Mouse (Mus musculus) forebrain, embryonic 10.5 days (tissue): ENCODE data around the gene Sergef. TPM values are rescaled to one million over a fixed set of nuclear protein-coding genes. Genes with fewer than 3 reads are reported as not detected.

ENCODE experiments used
- DNase-seq: peaks from one replicate; pipeline ENCODE4 v3.0.0-alpha.2; 2017; ENCODE audit warnings: low spot score; ENCODE audit errors: extremely low spot score
- H3K27ac ChIP-seq: fragments of 300-500 bp; sonication (generic); 2 replicates; pipeline ENCODE4 v1.5.1; 2016; ENCODE audit warnings: mild to moderate bottlenecking
- H3K27me3 ChIP-seq: fragments of 300-500 bp; sonication (generic); 2 replicates; pipeline ENCODE4 v1.6.1; 2016; ENCODE audit warnings: mild to moderate bottlenecking; ENCODE audit not compliant: poor library complexity, severe bottlenecking
- H3K36me3 ChIP-seq: fragments of 300-500 bp; sonication (generic); replicated peaks from 2 replicates; pipeline ENCODE4 v1.6.1; 2016; ENCODE audit warnings: mild to moderate bottlenecking, moderate library complexity
- H3K4me1 ChIP-seq: fragments of 300-500 bp; sonication (generic); 2 replicates; pipeline ENCODE4 v1.6.1; 2016
- H3K4me3 ChIP-seq: fragments of 300-500 bp; sonication (generic); 2 replicates; pipeline ENCODE4 v1.5.1; 2016; ENCODE audit warnings: mild to moderate bottlenecking, moderate library complexity
- H3K9me3 ChIP-seq: fragments of 300-500 bp; sonication (generic); 2 replicates; pipeline ENCODE4 v1.6.1; 2016; ENCODE audit warnings: mild to moderate bottlenecking, moderate library complexity
- WGBS: fragments of 180-500 bp; shearing (Covaris S2); methylation state at CpG from one replicate; pipeline ENCODE4 v1.1.7; 2016; 5-methylcytosine and 5-hydroxymethylcytosine counted together
- polyA plus RNA-seq: library from polyadenylated mRNA; unstranded; fragments of >200 nt; fragmentation: Nextera tagmentation; extraction: Ambion mirVana; gene quantifications from 2 replicates; pipeline ENCODE4 v1.2.1, GENCODE M21; 2016

The Sergef gene
- polyA plus RNA-seq, 1 experiment from 2014 or later: 16.7 TPM

DNA sequence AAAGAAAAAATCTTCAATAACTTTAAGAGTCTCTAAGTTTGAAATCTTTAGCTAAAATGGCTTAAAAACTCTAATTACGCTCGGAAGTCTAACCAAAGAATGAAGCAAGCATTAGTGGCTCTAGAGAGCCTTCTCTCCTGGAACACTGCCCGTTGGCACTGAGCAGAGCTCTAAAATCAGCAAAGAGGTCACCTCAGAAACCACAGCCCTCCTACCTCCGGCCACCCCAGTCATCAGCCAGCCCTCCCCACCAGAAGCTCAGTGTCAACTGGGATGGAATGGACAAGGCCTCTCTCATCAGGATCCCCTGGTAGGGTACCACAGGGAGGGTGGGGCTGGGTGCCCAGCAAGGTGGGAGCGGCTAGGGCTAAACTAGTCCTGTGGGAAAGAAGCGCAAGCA, 80.0 kb downstream of the Sergef start:
- Histone ChIP-seq H3K4me1 (peaks cover 27% of the 10 kb centered on the region), H3K27ac (no peak overlapping the region), H3K36me3 (peaks cover 2% of the 10 kb centered on the region), H3K9me3 (peaks cover 3% of the 10 kb centered on the region; the same call in 1 of the 2 replicates), H3K27me3 (no peaks in the 10 kb centered on the region), H3K4me3 (no peak overlapping the region)
- no peak for DNase-seq
- 92% methylated on average over 6 of the region's 6 CpGs for WGBS

GRCm38 (mm10) chr7:46559006-46559405, 80.6 kb downstream of the Sergef start:
- Histone ChIP-seq H3K4me1 (peaks cover 33% of the 10 kb centered on the region), H3K36me3 (no peaks in the 10 kb centered on the region; the same call in 1 of the 2 replicates), H3K9me3 (peaks cover 2% of the 10 kb centered on the region; the same call in 1 of the 2 replicates), H3K27me3 (no peaks in the 10 kb centered on the region), H3K27ac (no peak overlapping the region), H3K4me3 (no peak overlapping the region)
- 93% methylated on average over 5 of the region's 5 CpGs for WGBS
- DNase-seq: no peak

DNA sequence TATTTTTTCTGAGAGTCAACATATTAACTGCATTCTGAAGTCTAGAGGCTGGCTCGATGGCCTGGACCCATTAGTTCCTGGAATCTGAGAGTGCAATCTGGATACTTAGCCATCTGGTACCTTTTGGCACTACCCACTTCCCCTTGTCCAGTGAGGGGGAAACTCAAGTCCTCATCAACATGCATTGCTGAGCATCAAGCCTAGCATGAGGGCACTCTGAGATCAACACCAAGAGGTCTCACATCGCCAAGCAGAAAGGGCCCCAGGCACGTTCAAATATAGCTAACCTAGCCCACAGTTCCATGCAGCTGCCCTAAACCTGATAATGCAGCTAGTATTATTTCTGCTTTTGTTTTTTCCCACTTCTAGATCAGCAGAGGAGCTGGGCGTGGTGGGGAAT, 81.6 kb downstream of the Sergef start:
- H3K4me3 ChIP-seq: no peak overlapping the region
- no peaks in the 10 kb centered on the region for H3K27me3 ChIP-seq
- DNase-seq: no peak
- no peak overlapping the region for H3K27ac ChIP-seq
- no peaks in the 10 kb centered on the region for H3K36me3 ChIP-seq
- no peaks in the 10 kb centered on the region for H3K9me3 ChIP-seq
- WGBS: 92% methylated on average over 4 of the region's 4 CpGs
- H3K4me1 ChIP-seq: peaks cover 40% of the 10 kb centered on the region

DNA sequence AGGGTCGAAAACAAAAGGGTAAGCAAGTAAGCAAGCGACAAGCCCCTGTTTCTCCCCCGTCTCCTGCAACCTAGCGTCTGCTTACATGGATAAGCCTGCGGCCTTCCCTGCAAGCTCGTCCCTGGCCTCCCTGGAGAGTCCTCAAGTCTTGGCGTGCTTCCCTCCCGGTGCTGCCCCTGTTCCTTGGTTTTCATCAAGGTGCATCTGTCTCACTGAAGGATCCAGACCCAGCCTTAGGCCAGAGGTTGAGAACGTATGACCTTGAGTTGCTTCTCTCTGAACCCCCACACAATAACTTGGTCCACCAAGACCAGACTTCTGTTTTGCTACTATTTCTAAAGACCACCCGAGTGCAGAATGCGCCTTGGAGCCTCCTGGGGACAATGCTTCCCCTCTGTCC, 82.2 kb downstream of the Sergef start:
- no peaks in the 10 kb centered on the region for H3K36me3 ChIP-seq
- no peaks in the 10 kb centered on the region for H3K27me3 ChIP-seq
- peak overlapping the region; percentile 81 for H3K27ac ChIP-seq
- WGBS: 88% methylated on average over 11 of the region's 11 CpGs
- no peak overlapping the region for H3K4me3 ChIP-seq
- no peaks in the 10 kb centered on the region for H3K9me3 ChIP-seq
- peaks cover 43% of the 10 kb centered on the region for H3K4me1 ChIP-seq
- DNase-seq: no peak

GRCm38 (mm10) chr7:46556358-46557118, 83.1 kb downstream of the Sergef start:
- no peak overlapping the region for H3K4me3 ChIP-seq
- DNase-seq: peak; percentile 72
- H3K9me3 ChIP-seq: no peaks in the 10 kb centered on the region
- 41% methylated on average over 13 of the region's 13 CpGs for WGBS
- H3K36me3 ChIP-seq: no peaks in the 10 kb centered on the region
- peak overlapping the region; percentile 81 for H3K27ac ChIP-seq
- H3K27me3 ChIP-seq: no peaks in the 10 kb centered on the region
- H3K4me1 ChIP-seq: peaks cover 47% of the 10 kb centered on the region

GRCm38 (mm10) chr7:46555731-46556130, 83.9 kb downstream of the Sergef start:
- no peaks in the 10 kb centered on the region for H3K36me3 ChIP-seq
- no peaks in the 10 kb centered on the region for H3K27me3 ChIP-seq
- WGBS: 89% methylated on average over 7 of the region's 7 CpGs
- peak overlapping the region; percentile 62 for H3K27ac ChIP-seq
- H3K4me1 ChIP-seq: peaks cover 47% of the 10 kb centered on the region
- DNase-seq: no peak
- H3K4me3 ChIP-seq: no peak overlapping the region
- H3K9me3 ChIP-seq: no peaks in the 10 kb centered on the region

DNA sequence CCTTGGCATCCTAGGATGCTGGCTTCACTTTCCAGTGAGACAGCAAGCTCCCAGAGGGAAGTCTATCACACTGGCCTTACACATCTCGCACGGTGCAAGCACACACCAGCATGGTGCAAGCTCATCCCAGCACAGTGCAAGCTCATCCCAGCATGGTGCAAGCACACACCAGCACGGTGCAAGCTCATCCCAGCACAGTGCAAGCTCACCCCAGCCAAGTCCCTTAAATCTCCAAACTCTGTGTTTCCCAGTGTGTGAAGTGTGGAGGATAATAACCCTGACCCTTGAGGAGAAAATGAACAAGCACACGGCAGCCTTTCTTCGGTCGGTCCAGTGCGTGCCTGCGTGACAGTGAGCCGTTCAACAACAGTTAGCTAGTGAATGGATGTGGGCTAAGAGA, 84.8 kb downstream of the Sergef start:
- WGBS: 89% methylated on average over 9 of the region's 9 CpGs
- Histone ChIP-seq H3K27ac (no peak overlapping the region), H3K4me1 (peaks cover 48% of the 10 kb centered on the region), H3K4me3 (no peak overlapping the region), H3K36me3 (no peaks in the 10 kb centered on the region), H3K27me3 (no peaks in the 10 kb centered on the region), H3K9me3 (no peaks in the 10 kb centered on the region)
- no peak for DNase-seq

DNA sequence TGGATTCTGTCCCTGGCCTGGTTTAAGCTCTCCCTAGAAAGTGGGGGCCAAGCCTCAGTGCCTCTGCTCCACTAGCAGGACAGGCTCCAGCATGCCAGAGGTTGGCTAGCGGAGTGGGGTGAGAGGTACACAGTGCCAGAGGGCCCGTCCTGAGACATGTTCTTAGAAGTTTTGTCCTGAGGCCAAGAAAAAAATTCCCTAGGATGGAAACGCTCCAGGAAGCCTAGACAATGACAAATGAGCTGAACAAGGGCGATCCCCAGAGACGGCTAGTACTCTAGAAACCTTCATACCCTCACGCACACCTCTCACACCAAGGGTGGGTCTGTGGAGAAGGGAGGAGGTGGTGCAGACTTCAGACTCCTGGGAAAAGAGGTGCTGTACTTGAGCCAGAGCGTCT, 85.6 kb downstream of the Sergef start:
- Histone ChIP-seq H3K4me3 (no peak overlapping the region), H3K27ac (peak overlapping the region; percentile 37; the same call in 1 of the 2 replicates), H3K9me3 (no peaks in the 10 kb centered on the region), H3K27me3 (no peaks in the 10 kb centered on the region), H3K36me3 (no peaks in the 10 kb centered on the region), H3K4me1 (peaks cover 54% of the 10 kb centered on the region)
- DNase-seq: no peak
- 84% methylated on average over 7 of the region's 7 CpGs for WGBS

GRCm38 (mm10) chr7:46551935-46552752, 87.5 kb downstream of the Sergef start:
- H3K4me1 ChIP-seq: peaks cover 47% of the 10 kb centered on the region
- no peak for DNase-seq
- no peaks in the 10 kb centered on the region for H3K36me3 ChIP-seq
- no peak overlapping the region for H3K27ac ChIP-seq
- H3K9me3 ChIP-seq: no peaks in the 10 kb centered on the region
- H3K27me3 ChIP-seq: no peaks in the 10 kb centered on the region
- no peak overlapping the region for H3K4me3 ChIP-seq
- 88% methylated on average over 20 of the region's 20 CpGs for whole genome bisulfite sequencing

DNA sequence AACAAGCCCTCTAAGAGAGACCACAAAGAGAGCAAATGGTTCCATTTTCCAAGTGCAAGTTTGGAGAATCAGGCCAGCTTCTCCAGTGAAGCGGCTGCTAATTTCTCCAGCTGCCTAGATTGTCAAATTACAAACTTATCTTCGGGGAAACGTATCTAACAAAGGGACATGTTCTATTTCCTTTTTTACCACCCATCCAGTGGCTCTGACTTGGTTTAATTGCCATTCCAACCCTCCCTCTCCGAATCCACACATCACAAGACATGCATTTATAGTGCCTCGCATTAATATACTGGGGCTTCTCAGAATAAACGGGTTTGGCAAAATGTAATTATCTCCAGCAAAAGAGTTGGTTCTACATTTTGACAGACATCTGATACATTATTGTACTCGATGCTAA, 88.4 kb downstream of the Sergef start:
- no peak overlapping the region for H3K27ac ChIP-seq
- H3K36me3 ChIP-seq: no peaks in the 10 kb centered on the region
- DNase-seq: no peak
- H3K27me3 ChIP-seq: no peaks in the 10 kb centered on the region
- H3K4me3 ChIP-seq: no peak overlapping the region
- peaks cover 37% of the 10 kb centered on the region for H3K4me1 ChIP-seq
- no peaks in the 10 kb centered on the region for H3K9me3 ChIP-seq
- WGBS: 92% methylated on average over 7 of the region's 7 CpGs

- Histone ChIP-seq H3K27ac (no peak overlapping the region), H3K36me3 (no peaks in the 10 kb centered on the region), H3K9me3 (no peaks in the 10 kb centered on the region), H3K4me3 (no peak overlapping the region), H3K4me1 (peaks cover 14% of the 10 kb centered on the region; the same call in 1 of the 2 replicates), H3K27me3 (no peaks in the 10 kb centered on the region)
- 91% methylated on average over 3 of the region's 3 CpGs for WGBS
- no peak for DNase-seq
Measured at GRCm38 (mm10) chr7:46548124-46548523, 91.5 kb downstream of the Sergef start.

DNA sequence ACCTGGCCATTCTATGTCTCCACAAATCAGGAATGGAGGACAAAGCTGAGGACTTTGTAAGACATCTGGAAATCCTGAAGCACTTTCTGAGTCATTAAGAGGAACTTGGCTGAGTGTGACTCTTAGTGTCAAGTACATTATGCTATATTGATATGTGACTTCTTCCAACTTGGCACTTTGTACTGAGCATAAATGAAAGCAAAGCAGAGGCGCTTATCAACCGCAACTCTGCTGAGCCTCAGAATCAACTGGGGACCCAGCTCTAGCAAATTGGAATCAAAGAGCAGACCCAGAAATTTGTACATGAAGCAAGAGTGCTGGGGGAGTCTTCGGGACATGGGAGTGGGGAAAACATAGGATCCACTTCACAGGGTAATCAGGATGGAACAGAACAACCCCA, 92.0 kb downstream of the Sergef start:
- over 99% methylated on average over 3 of the region's 3 CpGs for WGBS
- H3K4me3 ChIP-seq: no peak overlapping the region
- H3K9me3 ChIP-seq: no peaks in the 10 kb centered on the region
- H3K4me1 ChIP-seq: peaks cover 13% of the 10 kb centered on the region; the same call in 1 of the 2 replicates
- no peak overlapping the region for H3K27ac ChIP-seq
- no peak for DNase-seq
- no peaks in the 10 kb centered on the region for H3K27me3 ChIP-seq
- H3K36me3 ChIP-seq: no peaks in the 10 kb centered on the region; the same call in 1 of the 2 replicates

- Histone ChIP-seq H3K36me3 (no peaks in the 10 kb centered on the region; the same call in 1 of the 2 replicates), H3K4me3 (no peak overlapping the region), H3K9me3 (no peaks in the 10 kb centered on the region), H3K4me1 (peaks cover 7% of the 10 kb centered on the region; the same call in 1 of the 2 replicates), H3K27me3 (no peaks in the 10 kb centered on the region), H3K27ac (no peak overlapping the region)
- WGBS: 77% methylated on average over 4 of the region's 4 CpGs
- DNase-seq: no peak
Measured at GRCm38 (mm10) chr7:46546539-46546938, 93.1 kb downstream of the Sergef start.
